ENCODE assay signal across 20 mouse cellular contexts in the genomic region with DNA sequence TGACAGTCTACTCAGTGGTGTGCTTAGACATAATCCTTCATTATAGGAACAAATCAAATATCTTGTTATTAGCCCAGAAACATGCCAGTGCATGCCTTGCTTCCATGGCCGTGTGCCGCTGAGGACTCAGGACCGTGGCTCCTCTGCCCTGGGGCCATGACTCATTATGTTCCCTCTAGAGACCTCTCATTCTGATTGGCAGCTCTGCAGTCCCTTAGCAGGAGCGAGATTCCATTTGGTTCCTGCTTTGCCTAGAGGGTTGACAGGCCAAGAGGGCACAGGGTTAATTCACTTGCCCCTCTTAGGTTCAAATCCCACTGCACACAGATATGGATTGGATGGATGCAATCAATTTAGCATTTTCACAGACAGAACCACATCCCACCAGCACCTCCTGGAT.
DNase-seq lines count a peak whose midpoint lies in the region; ATAC-seq lines count a peak whose summit lies in the region.
"Had no signal": no experiment of that assay in that cellular context is flagged by ENCODE, and none has a peak within 500 bp of the region (broad histone marks: within the 10 kb centered on the region; RNA-seq: fewer than 3 reads in every experiment).

No protein-coding gene starts in this region.

- peaks cover 17% of the 10 kb centered on the region for H3K4me1 ChIP-seq in neural tube, embryonic 13.5 days (replicated peaks)
- peaks cover 5% of the 10 kb centered on the region; the same call in 1 of the 2 replicates for H3K4me1 ChIP-seq in neural tube, embryonic 15.5 days
- peaks cover 22% of the 10 kb centered on the region for H3K4me1 ChIP-seq in forebrain, embryonic 13.5 days

- DNase-seq in embryo, embryonic 10 days (ENCODE audit: low spot score), result peak; percentile 39
- no peak for DNase-seq in embryo, embryonic 9.5 days (ENCODE audit: extremely low spot score)
- peak; percentile 30 for DNase-seq in mesoderm, embryonic 11.5 days (ENCODE audit: low read depth, low spot score)
- DNase-seq in left cerebral cortex, adult 11 months (ENCODE audit: low spot score), result no peak
- DNase-seq in kidney, adult 18-20 months, result no peak
- DNase-seq: adrenal gland, adult 8-10 months; cerebellum, adult 9-11 months; gastrocnemius, postnatal 10 days; heart, adult 18-20 months; heart, postnatal 36 days; kidney, adult 11 months; kidney, postnatal 10 days; liver, postnatal 0 days; thymus, postnatal 14 days had no signal

- H3K4me3 ChIP-seq in neural tube, embryonic 13.5 days, result no peak overlapping the region
- no peak overlapping the region for H3K4me3 ChIP-seq in neural tube, embryonic 15.5 days (replicated peaks)
- no peak overlapping the region for H3K4me3 ChIP-seq in forebrain, embryonic 13.5 days
- H3K4me3 ChIP-seq: forebrain, embryonic 12.5 days; hindbrain, embryonic 15.5 days had no signal

- H3K36me3 ChIP-seq in neural tube, embryonic 13.5 days, result no peaks in the 10 kb centered on the region
- no peaks in the 10 kb centered on the region for H3K36me3 ChIP-seq in neural tube, embryonic 15.5 days
- H3K36me3 ChIP-seq in forebrain, embryonic 13.5 days (ENCODE audit: poor library complexity, severe bottlenecking), result no peaks in the 10 kb centered on the region
- H3K36me3 ChIP-seq: forebrain, embryonic 12.5 days; hindbrain, embryonic 15.5 days had no signal

- no peaks in the 10 kb centered on the region for H3K27me3 ChIP-seq in neural tube, embryonic 13.5 days
- no peaks in the 10 kb centered on the region; the same call in 1 of the 2 replicates for H3K27me3 ChIP-seq in neural tube, embryonic 15.5 days (replicated peaks)
- peaks cover 18% of the 10 kb centered on the region; the same call in 1 of the 2 replicates for H3K27me3 ChIP-seq in forebrain, embryonic 13.5 days
- H3K27me3 ChIP-seq: hindbrain, embryonic 15.5 days had no signal

- 0 out of 2 replicates have a peak, but pooled peaks cover 2% of the 10 kb centered on the region for H3K9me3 ChIP-seq in neural tube, embryonic 13.5 days
- H3K9me3 ChIP-seq in neural tube, embryonic 15.5 days (replicated peaks), result no peaks in the 10 kb centered on the region
- no peaks in the 10 kb centered on the region for H3K9me3 ChIP-seq in forebrain, embryonic 13.5 days (replicated peaks)
- H3K9me3 ChIP-seq: forebrain, embryonic 12.5 days; hindbrain, embryonic 15.5 days had no signal

- H3K4me2 ChIP-seq in neural tube, embryonic 13.5 days, result no peak overlapping the region
- H3K4me2 ChIP-seq in neural tube, embryonic 15.5 days, result no peak overlapping the region
- H3K4me2 ChIP-seq in forebrain, embryonic 13.5 days, result no peak overlapping the region
- H3K4me2 ChIP-seq: forebrain, embryonic 12.5 days; hindbrain, embryonic 15.5 days had no signal

- 56% methylated on average over 4 of the region's 4 CpGs for WGBS in neural tube, embryonic 13.5 days
- WGBS in neural tube, embryonic 15.5 days, result 47% methylated on average over 4 of the region's 4 CpGs
- WGBS in forebrain, embryonic 13.5 days, result 66% methylated on average over 4 of the region's 4 CpGs

- no peak overlapping the region for H3K27ac ChIP-seq in neural tube, embryonic 13.5 days (replicated peaks)
- no peak overlapping the region for H3K27ac ChIP-seq in neural tube, embryonic 15.5 days (replicated peaks)
- H3K27ac ChIP-seq in forebrain, embryonic 13.5 days, result no peak overlapping the region
- H3K27ac ChIP-seq: forebrain, embryonic 12.5 days; hindbrain, embryonic 15.5 days had no signal

- H3K9ac ChIP-seq in neural tube, embryonic 13.5 days, result no peak overlapping the region
- H3K9ac ChIP-seq in neural tube, embryonic 15.5 days (replicated peaks), result no peak overlapping the region
- no peak overlapping the region for H3K9ac ChIP-seq in forebrain, embryonic 13.5 days
- H3K9ac ChIP-seq: forebrain, embryonic 12.5 days; hindbrain, embryonic 15.5 days; liver, postnatal 0 days had no signal

- ATAC-seq in neural tube, embryonic 13.5 days (ENCODE audit: low read depth), result peak; percentile 27; the same call in 1 of the 2 replicates
- ATAC-seq in neural tube, embryonic 15.5 days (ENCODE audit: low FRiP score), result no peak
- no peak for ATAC-seq in forebrain, embryonic 13.5 days
- ATAC-seq: CD4-positive, CD25-positive, alpha-beta regulatory T cell, adult 4 months; liver, postnatal 0 days had no signal

Comparison
In these comparisons a context has a peak if more than half of its experiments do, and no peak if none do; other contexts are left out.
1. DNase-seq: peak in embryo, embryonic 10 days (single experiment) and mesoderm, embryonic 11.5 days (single experiment); none in embryo, embryonic 9.5 days (single experiment), left cerebral cortex, adult 11 months (single experiment) and kidney, adult 18-20 months (single experiment).